Mouse (Mus musculus) adrenal gland, postnatal 10 days (tissue): Measurements from ENCODE around the gene Spaar. TPM values are rescaled to one million over a fixed set of nuclear protein-coding genes. Genes with fewer than 3 reads are reported as not detected.
A peak's percentile ranks its signal among the peaks of the same experiment; 100 is the strongest.

Experiments
- DNase-seq: peaks from one replicate; pipeline ENCODE4 v3.0.0; 2021; ENCODE audit warnings: mixed read lengths
- long read RNA-seq, 2 experiments: library from polyadenylated mRNA; stranded (forward); transcript quantifications; one replicate each; pipeline ENCODE4 v2.0.0; 2021
- total RNA-seq, 2 experiments: library from RNA; stranded (reverse); gene quantifications; 2 replicates each; pipeline ENCODE4 v1.2.3; 2021

Spaar gene
- total RNA-seq: 1 to 10 TPM; 4.1 to 4.3 TPM
- long read RNA-seq, experiment 1, full-length matches to known transcripts: 6 of 14 reads
- long read RNA-seq, experiment 1, partial matches to known transcripts: 0 of 14 reads
- long read RNA-seq, experiment 1, other reads (novel, unspliced or antisense): 8 of 14 reads
- long read RNA-seq, experiment 2, full-length matches to known transcripts: 5 of 9 reads
- long read RNA-seq, experiment 2, partial matches to known transcripts: 0 of 9 reads
- long read RNA-seq, experiment 2, other reads (novel, unspliced or antisense): 4 of 9 reads

GRCm38 (mm10) chr4:43729794-43730550, at the start of gene Spaar:
Gene Spaar (plus strand): TSS chr4:43730034.
- no peak for DNase-seq

- no peak for DNase-seq
Measured at GRCm38 (mm10) chr4:43690021-43690420, 39.8 kb upstream of the Spaar start.

DNA sequence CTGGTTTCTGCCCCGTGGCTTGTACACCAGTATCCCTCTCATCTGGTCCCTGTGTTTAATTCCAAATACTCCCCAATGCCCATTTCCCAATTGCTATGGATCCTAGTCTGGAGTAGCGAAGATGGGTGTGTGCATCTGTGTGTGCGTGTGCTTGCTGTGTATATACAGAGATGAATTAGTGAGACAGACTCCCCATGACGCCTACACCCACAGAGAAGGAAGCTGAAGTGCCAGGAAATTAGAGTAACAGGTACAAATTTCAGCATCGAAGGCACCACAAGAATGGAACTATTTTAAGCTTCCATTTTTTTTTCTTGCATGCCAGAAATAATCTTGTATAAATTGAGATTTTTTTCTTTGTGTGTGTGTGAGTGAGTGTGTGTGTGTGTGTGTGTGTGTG, 38.8 kb upstream of the Spaar start:
- no peak for DNase-seq

DNA sequence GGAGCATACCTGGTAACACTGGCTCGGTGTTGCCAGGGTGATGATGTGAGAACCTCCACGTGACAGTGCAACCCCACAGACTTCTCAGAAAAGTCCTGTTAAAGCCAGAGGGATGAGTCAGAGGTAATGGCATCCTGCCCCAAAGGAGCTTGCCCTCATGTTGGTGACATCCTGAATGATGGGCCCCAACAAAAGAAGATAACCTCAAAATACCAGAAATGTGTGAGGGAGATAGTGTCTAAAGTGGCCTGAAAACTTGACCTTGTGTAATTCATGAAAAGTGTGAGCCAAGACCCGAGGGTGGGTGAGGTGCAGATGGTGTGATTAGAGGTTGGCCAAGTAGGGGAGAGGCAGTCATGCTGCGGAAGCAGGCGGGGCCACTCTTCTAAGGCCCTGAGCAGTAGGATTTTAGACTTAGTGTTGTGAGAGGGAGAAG, 36.0 kb upstream of the Spaar start:
- peak; percentile 56 for DNase-seq

- no peak for DNase-seq
Measured at GRCm38 (mm10) chr4:43694439-43695248, 35.2 kb upstream of the Spaar start.

DNA sequence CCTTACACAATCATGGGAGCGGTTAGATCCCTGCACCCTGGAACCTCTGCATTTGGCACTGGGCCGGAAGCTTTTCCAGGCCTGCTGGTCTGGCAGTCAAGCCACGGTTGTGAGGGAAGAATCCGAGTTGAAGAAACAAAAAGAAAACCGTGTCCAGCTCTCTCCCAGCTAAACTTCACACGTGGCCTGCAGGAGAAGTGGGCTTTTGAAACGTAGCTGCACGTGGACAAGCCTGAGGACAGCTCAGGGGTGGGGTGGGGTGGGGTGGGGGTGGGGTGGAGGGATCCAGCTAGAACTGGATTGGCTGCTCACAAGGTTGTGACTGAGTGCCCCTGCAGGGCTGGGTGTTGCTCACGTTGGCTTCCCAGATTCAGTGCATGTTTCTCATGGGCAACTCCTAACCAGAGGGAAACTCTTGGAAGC, 34.6 kb upstream of the Spaar start:
- peak; percentile 78 for DNase-seq

DNA sequence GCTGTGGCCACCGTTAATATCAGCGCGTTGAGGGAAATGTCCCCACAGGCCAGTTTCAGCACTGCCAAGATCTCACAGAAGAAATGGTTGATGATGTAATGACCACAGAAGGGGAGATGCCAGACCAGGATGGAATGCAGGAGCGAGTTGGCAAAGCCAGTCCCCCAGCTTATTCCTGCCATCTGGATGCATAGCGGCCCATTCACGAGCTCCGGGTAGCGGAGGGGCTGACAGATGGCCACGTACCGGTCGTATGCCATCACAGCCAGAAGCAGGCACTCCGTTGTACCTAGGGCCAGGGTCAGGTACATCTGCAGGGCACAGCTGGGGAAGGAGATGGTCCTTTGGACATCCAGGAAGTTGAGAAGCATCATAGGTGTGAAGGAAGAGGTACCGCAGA, 33.3 kb upstream of the Spaar start:
- no peak for DNase-seq

DNA sequence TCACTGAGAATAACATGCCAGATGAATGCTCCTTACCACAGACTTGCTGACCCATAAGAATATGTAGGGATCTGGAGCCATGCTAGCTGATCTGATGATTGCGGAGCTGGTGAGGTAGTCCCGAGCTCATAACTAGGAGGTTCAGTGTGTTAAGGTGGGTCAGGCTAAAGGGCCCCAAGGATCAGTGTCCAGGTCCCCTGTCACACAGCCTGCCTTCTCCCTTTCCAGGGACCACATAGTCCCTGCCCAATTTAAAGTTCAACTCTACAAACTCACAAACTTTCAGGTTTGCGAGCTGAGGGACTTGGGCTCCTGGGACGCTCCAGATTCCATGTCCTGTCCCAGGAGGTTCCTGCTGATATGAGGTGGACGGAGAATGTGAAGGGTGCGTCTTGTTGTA, 29.1 kb upstream of the Spaar start, which contains the start of gene Olfr70:
Gene Olfr70, minus strand, starts transcription at position 101 of the 400 bp plus-strand sequence.
- DNase-seq: no peak

DNA sequence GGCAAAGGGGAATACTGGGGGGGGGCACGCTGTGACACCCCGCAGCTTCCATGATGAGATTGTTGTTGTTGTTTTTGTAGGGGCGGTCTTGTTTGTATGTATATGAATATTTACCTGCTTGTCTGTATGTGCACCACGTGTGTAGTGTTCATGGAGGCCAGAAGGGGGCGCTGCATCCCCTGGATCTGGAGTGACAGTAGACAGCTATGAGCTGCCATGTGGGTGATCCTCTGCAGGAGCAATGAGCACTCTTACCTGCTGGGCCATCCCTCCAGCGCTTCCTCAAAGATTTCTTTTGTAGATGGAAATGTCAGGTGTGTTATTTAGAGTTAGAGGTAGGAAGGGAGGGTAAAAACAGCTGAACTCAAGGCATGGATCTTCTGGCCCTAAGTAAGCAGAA, 26.4 kb upstream of the Spaar start:
- DNase-seq: no peak

- DNase-seq: peak; percentile 70
Measured at GRCm38 (mm10) chr4:43703851-43704250, 26.0 kb upstream of the Spaar start.

DNA sequence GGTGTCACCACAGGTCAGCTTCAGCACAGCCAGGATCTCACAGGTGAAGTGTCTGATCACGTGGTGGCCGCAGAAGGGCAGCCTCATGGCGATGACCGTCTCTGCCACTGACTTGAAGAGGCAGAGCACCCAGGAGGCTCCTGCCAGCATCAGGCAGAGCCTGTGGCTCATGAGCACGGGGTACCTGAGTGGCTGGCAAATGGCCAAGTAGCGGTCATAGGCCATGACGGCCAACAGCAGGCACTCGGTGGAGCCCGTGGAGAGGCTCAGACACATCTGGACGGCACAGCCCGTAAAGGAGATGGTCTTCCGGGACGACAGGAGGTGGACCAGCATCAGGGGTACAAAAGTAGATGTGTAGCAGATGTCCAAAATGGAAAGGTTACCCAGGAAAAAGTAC, 23.8 kb upstream of the Spaar start:
- no peak for DNase-seq

- peak; percentile 54 for DNase-seq
Measured at GRCm38 (mm10) chr4:43709869-43710268, 20.0 kb upstream of the Spaar start, which contains the start of gene Olfr71. Gene Olfr71 (minus strand): TSS chr4:43710255.

DNA sequence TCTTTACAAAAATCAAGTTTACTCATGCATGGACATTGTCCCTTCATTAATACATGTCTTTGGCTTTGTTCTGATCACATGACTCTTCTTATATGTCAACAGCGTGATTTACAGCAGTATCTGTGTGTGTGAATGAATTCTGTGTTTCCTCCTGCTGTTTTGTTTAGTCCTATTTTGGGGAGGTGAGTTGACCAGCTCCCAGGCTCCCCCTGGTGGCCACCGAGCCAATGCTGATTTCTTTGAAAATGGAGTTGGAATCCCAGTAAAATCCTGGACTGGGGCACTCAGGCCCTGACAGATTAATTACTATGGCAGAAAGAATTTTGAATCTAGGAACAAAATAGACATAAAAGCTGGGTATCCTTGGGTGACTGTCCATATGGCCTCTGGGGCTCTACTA, 18.0 kb upstream of the Spaar start:
- DNase-seq: peak; percentile 92

- no peak for DNase-seq
Measured at GRCm38 (mm10) chr4:43713652-43714219, 16.1 kb upstream of the Spaar start.

GRCm38 (mm10) chr4:43720491-43721228, 9.2 kb upstream of the Spaar start:
- no peak for DNase-seq

- DNase-seq: no peak
Measured at GRCm38 (mm10) chr4:43722191-43722590, 7.6 kb upstream of the Spaar start.

- DNase-seq: peak; percentile 75
Measured at GRCm38 (mm10) chr4:43724764-43725163, 5.1 kb upstream of the Spaar start.

- DNase-seq: no peak
Measured at GRCm38 (mm10) chr4:43726228-43726993, 3.4 kb upstream of the Spaar start.

GRCm38 (mm10) chr4:43726995-43727394, 2.8 kb upstream of the Spaar start, which contains the start of gene Hrct1:
Gene Hrct1 (plus strand): TSS chr4:43727188.
- DNase-seq: peak; percentile 67

DNA sequence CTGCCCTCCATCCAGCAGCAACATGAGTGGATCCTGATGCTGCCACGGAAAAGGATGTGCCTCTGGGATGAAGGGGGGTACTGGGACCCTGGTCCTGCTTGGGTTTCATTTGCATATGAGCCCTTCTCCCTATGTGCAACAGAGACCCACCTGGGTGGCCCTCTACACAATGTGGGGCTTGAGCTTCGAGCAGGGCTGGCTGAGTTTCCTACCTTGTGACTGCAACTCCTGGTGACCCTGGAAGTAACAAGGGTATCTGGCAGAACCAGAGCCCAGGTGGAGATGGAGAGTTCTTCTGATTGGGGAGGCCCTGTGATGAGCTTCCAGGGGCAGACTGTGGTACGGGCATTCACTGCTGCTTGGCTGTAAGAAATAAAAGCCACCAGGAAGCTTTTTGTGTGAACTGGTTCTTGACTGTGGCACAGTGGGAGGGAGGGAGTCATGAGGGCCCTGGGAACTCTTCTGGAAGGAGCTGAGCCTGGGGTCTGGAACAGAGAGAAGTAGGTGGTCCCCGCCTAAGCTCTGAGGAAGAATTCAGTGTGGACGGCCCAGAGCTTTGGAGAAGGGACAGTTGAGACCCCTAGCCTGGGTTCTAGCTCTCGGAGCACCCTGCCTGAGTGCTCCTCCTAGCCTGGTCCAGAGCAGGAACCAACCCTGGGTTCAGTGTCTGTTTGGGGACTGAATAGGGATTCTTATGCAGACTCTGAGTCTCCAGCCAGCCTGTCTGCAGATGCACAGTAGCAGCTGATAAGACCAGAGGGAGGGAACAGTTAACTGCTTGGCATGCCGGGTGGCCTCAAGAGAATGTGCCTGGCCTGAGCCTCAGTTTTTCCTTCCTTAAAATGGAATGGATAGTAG, 1.9 kb upstream of the Spaar start:
- no peak for DNase-seq
